Mouse (Mus musculus): Measurements from ENCODE around the gene B9d2. TPM values are rescaled to one million over a fixed set of nuclear protein-coding genes. Genes with fewer than 3 reads are reported as not detected.

B9d2 gene
- polyA plus RNA-seq, 1 experiment from 2014 or later, result 34.8 TPM

GRCm38 (mm10) chr7:25709961-25710360 is 29.4 kb downstream of the B9d2 start:
- H3K4me1 ChIP-seq, result peaks cover 32% of the 10 kb centered on the region
- H3K9ac ChIP-seq, result no peak overlapping the region
- peaks cover 28% of the 10 kb centered on the region for H3K36me3 ChIP-seq
- no peak for ATAC-seq (ENCODE audit: low FRiP score, low read depth)
- no peaks in the 10 kb centered on the region; the same call in none of the 2 replicates for H3K27me3 ChIP-seq (replicated peaks)
- H3K4me3 ChIP-seq, result no peak overlapping the region
- H3K27ac ChIP-seq, result no peak overlapping the region
- H3K9me3 ChIP-seq, result no peaks in the 10 kb centered on the region
- peak overlapping the region; percentile 7; the same call in 1 of the 2 replicates for H3K4me2 ChIP-seq (replicated peaks)
- WGBS, result 18% methylated on average over 12 of the region's 12 CpGs

DNA sequence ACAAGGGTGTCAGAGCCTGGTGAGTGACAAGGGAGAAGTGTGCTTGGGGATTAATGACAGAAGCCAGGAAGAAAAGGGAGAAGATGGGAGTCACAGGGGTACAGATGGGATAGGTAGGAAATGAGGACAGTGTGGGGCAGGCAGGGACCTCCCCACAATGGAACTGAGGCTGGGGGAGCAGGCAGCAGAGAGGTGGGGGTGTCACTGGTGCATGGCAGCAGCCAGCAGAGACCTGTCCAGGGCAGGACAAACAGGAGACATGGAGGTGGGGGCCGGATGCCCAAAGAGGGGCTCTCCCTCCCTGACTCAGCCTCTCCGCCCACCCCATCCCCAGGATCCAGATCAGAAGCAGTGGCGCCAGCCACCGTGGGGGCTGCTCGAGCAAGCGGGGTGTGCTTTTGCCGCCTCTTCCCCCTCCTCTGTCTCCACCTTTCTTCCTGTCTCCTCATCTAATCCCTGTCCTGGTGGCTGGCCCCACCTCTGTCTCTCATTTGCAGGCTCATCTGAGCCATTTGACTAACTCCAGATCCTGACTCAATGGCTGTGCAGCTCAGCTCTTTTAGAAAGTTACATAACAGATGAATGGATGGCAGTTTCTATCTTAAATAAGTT is 30.0 kb downstream of the B9d2 start:
- no peak overlapping the region for H3K27ac ChIP-seq
- WGBS, result 19% methylated on average over 7 of the region's 7 CpGs
- ATAC-seq (ENCODE audit: low FRiP score, low read depth), result peak; percentile 8; the same call in 1 of the 2 replicates

DNA sequence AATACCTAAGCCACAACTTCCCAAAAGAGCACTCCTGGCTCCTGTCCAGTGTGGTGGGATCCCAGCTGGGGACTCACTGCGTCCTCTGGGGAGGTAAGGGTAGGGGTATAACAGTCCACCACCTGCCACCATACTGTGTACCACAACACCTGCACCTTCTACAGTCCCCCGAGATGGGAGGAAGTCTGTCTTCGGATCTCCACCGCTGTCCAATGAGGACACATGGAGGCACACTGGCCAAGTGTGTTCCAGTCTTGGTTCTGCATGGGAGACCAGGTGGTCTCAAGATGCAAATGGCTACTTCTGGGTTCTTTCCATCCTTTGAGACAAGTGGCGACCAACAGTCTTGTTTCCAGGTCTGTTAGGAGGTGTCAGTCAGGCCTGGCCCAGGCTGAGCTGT is 30.6 kb downstream of the B9d2 start:
- Histone ChIP-seq H3K4me3 (no peak overlapping the region), H3K9me3 (no peaks in the 10 kb centered on the region), H3K9ac (no peak overlapping the region), H3K4me2 (replicated peaks) (0 out of 2 replicates have a peak overlapping the region, but pooled peaks have one; percentile 0), H3K36me3 (peaks cover 40% of the 10 kb centered on the region), H3K27me3 (replicated peaks) (no peaks in the 10 kb centered on the region; the same call in 1 of the 2 replicates), H3K27ac (no peak overlapping the region), H3K4me1 (peaks cover 28% of the 10 kb centered on the region)
- 70% methylated on average over 5 of the region's 5 CpGs for WGBS
- 0 out of 2 replicates have a peak, but pooled peaks have one; percentile 38 for ATAC-seq (ENCODE audit: low FRiP score, low read depth)

More for the DNA sequence above, 30.0 kb downstream of the B9d2 start:
- Histone ChIP-seq H3K9ac (peak overlapping the region; percentile 26), H3K4me2 (replicated peaks) (peak overlapping the region; percentile 7; the same call in 1 of the 2 replicates), H3K4me1 (peaks cover 28% of the 10 kb centered on the region), H3K9me3 (no peaks in the 10 kb centered on the region), H3K27me3 (replicated peaks) (no peaks in the 10 kb centered on the region; the same call in 1 of the 2 replicates), H3K4me3 (no peak overlapping the region), H3K36me3 (peaks cover 35% of the 10 kb centered on the region)

DNA sequence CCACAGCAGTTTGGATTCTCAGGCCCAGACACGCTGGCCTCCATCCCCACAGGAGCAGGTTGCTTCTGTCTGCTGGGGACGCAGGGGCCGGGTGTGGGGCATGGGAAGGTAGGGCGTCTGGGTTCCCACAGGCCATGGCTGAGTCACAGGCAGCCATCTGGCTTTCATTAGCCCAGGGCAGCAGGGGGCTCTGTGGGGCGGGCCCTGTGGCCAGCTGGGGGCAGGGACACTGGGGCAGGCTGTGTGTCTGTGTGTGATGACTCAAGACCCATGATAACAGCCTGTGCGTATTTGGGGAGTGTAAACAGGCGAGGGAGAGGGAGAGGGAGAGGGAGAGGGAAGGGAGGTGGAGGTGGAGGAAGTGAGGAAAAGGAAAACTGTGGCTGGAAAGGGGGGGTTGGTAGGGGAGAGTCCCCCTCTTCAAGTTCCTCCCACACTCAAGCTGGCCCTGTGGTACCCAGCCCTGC is 31.2 kb downstream of the B9d2 start:
- 0 out of 2 replicates have a peak overlapping the region, but pooled peaks have one; percentile 18 for H3K4me2 ChIP-seq (replicated peaks)
- peak; percentile 38 for ATAC-seq (ENCODE audit: low FRiP score, low read depth)
- no peak overlapping the region for H3K4me3 ChIP-seq
- peaks cover 28% of the 10 kb centered on the region for H3K4me1 ChIP-seq
- H3K27me3 ChIP-seq (replicated peaks), result no peaks in the 10 kb centered on the region; the same call in 1 of the 2 replicates
- no peaks in the 10 kb centered on the region for H3K9me3 ChIP-seq
- 25% methylated on average over 7 of the region's 7 CpGs for WGBS
- no peak overlapping the region for H3K9ac ChIP-seq
- H3K27ac ChIP-seq, result peak overlapping the region; percentile 46; the same call in 1 of the 2 replicates
- H3K36me3 ChIP-seq, result peaks cover 41% of the 10 kb centered on the region

- Histone ChIP-seq H3K4me2 (replicated peaks) (no peak overlapping the region), H3K27ac (no peak overlapping the region), H3K27me3 (replicated peaks) (no peaks in the 10 kb centered on the region), H3K9ac (no peak overlapping the region), H3K9me3 (no peaks in the 10 kb centered on the region), H3K4me3 (no peak overlapping the region), H3K4me1 (peaks cover 33% of the 10 kb centered on the region), H3K36me3 (peaks cover 41% of the 10 kb centered on the region)
- 90% methylated on average over 9 of the region's 9 CpGs for WGBS
- no peak for ATAC-seq (ENCODE audit: low FRiP score, low read depth)
These were observed 32.2 kb downstream of the B9d2 start for GRCm38 (mm10) chr7:25712801-25713200.

DNA sequence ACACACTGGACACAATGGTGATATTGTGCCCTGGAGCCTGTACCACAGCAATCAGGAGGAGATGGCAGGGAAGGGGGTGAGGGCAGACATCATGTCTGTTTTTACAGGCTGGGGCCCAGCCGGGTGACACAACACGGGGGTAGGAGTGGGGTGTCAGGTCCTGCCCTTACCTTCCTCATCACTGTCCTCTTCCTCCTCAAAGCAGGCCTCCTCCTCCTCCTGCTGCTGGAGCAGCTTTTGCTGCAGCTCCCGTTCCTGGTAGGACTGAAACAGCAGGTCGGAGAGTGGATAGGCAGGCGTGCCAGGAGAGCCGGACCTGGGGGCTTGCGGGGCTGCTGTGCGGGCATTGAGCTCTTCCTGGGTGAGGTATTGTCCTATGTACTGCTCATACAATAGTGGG is 34.0 kb downstream of the B9d2 start:
- Histone ChIP-seq H3K4me2 (replicated peaks) (no peak overlapping the region), H3K36me3 (peaks cover 41% of the 10 kb centered on the region), H3K9me3 (no peaks in the 10 kb centered on the region), H3K9ac (no peak overlapping the region), H3K27ac (no peak overlapping the region), H3K4me3 (no peak overlapping the region), H3K27me3 (replicated peaks) (no peaks in the 10 kb centered on the region), H3K4me1 (peaks cover 43% of the 10 kb centered on the region)
- ATAC-seq (ENCODE audit: low FRiP score, low read depth), result no peak
- WGBS, result 96% methylated on average over 8 of the region's 8 CpGs

GRCm38 (mm10) chr7:25715731-25716271 is 35.2 kb downstream of the B9d2 start:
- peaks cover 47% of the 10 kb centered on the region for H3K36me3 ChIP-seq
- H3K27ac ChIP-seq, result no peak overlapping the region
- no peak overlapping the region for H3K9ac ChIP-seq
- no peaks in the 10 kb centered on the region for H3K27me3 ChIP-seq (replicated peaks)
- peaks cover 33% of the 10 kb centered on the region for H3K4me1 ChIP-seq
- no peak for ATAC-seq (ENCODE audit: low FRiP score, low read depth)
- H3K4me3 ChIP-seq, result no peak overlapping the region
- H3K9me3 ChIP-seq, result no peaks in the 10 kb centered on the region
- 96% methylated on average over 22 of the region's 22 CpGs for WGBS
- no peak overlapping the region for H3K4me2 ChIP-seq (replicated peaks)

DNA sequence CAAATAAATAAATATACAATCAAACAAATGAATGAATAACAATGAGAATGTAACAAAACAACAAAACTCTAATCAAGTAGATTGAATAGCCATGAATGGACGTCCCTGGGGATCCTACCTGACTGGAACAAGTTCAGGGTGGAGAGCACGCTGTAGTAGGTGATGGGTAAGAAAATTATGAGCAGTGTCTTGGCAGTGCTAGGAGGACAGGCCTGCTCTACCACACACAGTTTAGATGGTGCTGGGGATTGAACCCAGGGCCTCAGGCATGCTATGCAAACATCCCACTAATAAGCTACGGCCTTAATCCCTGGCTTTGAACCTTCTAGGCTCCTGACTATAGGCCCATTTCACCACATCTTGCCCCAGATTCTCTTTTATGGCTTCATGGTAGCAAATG is 36.9 kb downstream of the B9d2 start:
- Histone ChIP-seq H3K27me3 (replicated peaks) (no peaks in the 10 kb centered on the region), H3K4me2 (replicated peaks) (peak overlapping the region; percentile 95), H3K9ac (0 out of 2 replicates have a peak overlapping the region, but pooled peaks have one; percentile 66), H3K4me1 (peaks cover 16% of the 10 kb centered on the region), H3K27ac (no peak overlapping the region), H3K9me3 (no peaks in the 10 kb centered on the region), H3K4me3 (0 out of 2 replicates have a peak overlapping the region, but pooled peaks have one; percentile 68), H3K36me3 (peaks cover 58% of the 10 kb centered on the region)
- 90% methylated on average over 3 of the region's 3 CpGs for WGBS
- ATAC-seq (ENCODE audit: low FRiP score, low read depth), result no peak

- H3K27ac ChIP-seq, result peak within 1 kb of the TSS; percentile 51; the same call in 1 of the 2 replicates
These were observed 38.3 kb downstream of the B9d2 start, which contains the start of gene Ccdc97 for GRCm38 (mm10) chr7:25718788-25719417. Gene Ccdc97, minus strand, starts transcription at chr7:25719088.

DNA sequence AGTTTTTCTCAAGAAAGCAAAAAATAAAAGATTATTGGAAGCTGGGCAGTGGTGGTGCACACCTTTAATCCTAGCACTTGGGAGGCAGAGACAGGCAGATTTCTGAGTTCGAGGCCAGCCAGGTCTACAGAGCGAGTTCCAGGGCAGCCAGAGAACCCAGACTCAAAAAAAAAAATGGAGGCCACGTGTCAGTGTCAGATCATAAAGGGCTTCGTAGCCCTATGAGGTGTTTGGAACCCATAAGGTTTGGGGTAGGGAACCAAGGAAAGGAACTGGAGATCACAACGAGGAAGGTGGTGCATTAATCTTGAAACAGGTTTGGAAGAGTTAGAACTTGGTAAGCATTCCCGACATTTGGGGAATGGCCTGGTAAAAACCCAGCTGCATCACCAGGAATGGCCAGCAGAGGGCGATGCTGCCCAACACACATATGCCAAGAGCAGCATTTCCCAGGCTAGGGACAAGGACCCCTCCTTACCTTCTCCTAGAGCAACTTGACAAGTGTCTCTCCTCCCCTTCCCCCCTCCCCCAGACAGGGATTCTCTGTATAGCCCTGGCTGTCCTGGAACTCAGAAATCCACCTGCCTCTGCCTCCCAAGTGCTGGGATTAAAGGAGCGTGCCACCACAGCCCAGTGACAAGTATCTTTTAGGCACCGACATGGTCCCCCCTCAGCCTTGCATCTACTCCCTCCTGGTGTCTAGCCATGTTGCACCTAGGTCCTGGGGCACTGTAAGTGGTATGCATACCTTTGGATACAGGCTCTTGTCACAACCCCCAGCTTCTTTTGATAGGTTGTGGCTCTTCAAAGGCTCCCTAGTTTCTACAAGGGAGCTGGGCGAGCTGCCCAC is 39.4 kb downstream of the B9d2 start:
- peaks cover 15% of the 10 kb centered on the region for H3K4me1 ChIP-seq
- WGBS, result 66% methylated on average over 10 of the region's 10 CpGs
- H3K4me2 ChIP-seq (replicated peaks), result peak overlapping the region; percentile 95
- no peak overlapping the region for H3K9ac ChIP-seq
- peak; percentile 35; the same call in 1 of the 2 replicates for ATAC-seq (ENCODE audit: low FRiP score, low read depth)
- peaks cover 58% of the 10 kb centered on the region for H3K36me3 ChIP-seq
- H3K27ac ChIP-seq, result no peak overlapping the region
- H3K27me3 ChIP-seq (replicated peaks), result no peaks in the 10 kb centered on the region
- no peak overlapping the region for H3K4me3 ChIP-seq
- no peaks in the 10 kb centered on the region for H3K9me3 ChIP-seq

More at GRCm38 (mm10) chr7:25718788-25719417, 38.3 kb downstream of the B9d2 start, which contains the start of gene Ccdc97:
- peak within 1 kb of the TSS; percentile 68 for H3K4me3 ChIP-seq
- H3K36me3 ChIP-seq, result peaks cover 58% of the 10 kb centered on the region
- H3K4me2 ChIP-seq (replicated peaks), result peak within 1 kb of the TSS; percentile 95
- H3K27me3 ChIP-seq (replicated peaks), result no peaks in the 10 kb centered on the region
- H3K9ac ChIP-seq, result peak within 1 kb of the TSS; percentile 66
- peak; percentile 83 for ATAC-seq (ENCODE audit: low FRiP score, low read depth)
- 5% methylated on average over 32 of the region's 32 CpGs for WGBS
- no peaks in the 10 kb centered on the region for H3K9me3 ChIP-seq
- peaks cover 15% of the 10 kb centered on the region for H3K4me1 ChIP-seq

DNA sequence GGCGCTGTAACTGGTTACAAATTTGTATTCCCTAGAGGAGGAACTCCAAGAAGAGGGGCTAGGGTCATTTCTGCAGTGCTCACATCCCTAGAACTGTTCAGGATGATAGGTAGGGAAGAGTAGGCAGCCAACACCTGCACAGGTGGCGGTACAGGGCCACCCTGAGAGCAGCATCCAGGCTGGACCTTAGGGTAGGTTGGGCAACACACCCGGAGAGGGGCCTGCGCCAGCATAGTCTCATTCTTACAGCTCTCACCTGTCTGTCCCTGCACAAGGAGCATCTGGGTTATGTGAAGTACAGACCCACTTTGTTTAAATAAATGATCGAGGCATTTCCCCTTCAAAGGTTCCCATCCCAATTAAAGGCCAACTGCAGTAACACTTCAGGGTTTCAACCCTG is 40.2 kb downstream of the B9d2 start:
- Histone ChIP-seq H3K27ac (no peak overlapping the region), H3K4me3 (no peak overlapping the region), H3K9me3 (no peaks in the 10 kb centered on the region), H3K36me3 (peaks cover 58% of the 10 kb centered on the region), H3K9ac (no peak overlapping the region), H3K27me3 (replicated peaks) (no peaks in the 10 kb centered on the region), H3K4me1 (peaks cover 15% of the 10 kb centered on the region), H3K4me2 (replicated peaks) (no peak overlapping the region)
- no peak for ATAC-seq (ENCODE audit: low FRiP score, low read depth)
- 93% methylated on average over 5 of the region's 5 CpGs for WGBS
